Mouse (Mus musculus) ES-Bruce4 (cell line): Measurements from ENCODE around the gene Egln3. TPM values are rescaled to one million over a fixed set of nuclear protein-coding genes. Genes with fewer than 3 reads are reported as not detected.

Experiments
- H3K27ac ChIP-seq: 2 replicates; pipeline ENCODE4 v1.5.1; 2012; ENCODE audit warnings: low read length, inconsistent platforms; ENCODE audit not compliant: insufficient read depth
- H3K27me3 ChIP-seq: 2 replicates; pipeline ENCODE4 v1.6.1; 2012; ENCODE audit warnings: mild to moderate bottlenecking, low read length, inconsistent platforms; ENCODE audit not compliant: control insufficient read depth, poor library complexity, insufficient read depth, severe bottlenecking
- H3K36me3 ChIP-seq: 2 replicates; pipeline ENCODE4 v1.6.1; 2012; ENCODE audit warnings: inconsistent platforms, mild to moderate bottlenecking, low read length, moderate library complexity; ENCODE audit not compliant: control insufficient read depth, poor library complexity, insufficient read depth, severe bottlenecking
- H3K4me1 ChIP-seq: one replicate; pipeline ENCODE4 v1.8.1; 2011; ENCODE audit warnings: low read length; ENCODE audit not compliant: control insufficient read depth, insufficient read depth
- H3K4me3 ChIP-seq: 2 replicates; pipeline ENCODE4 v1.5.1; 2011; ENCODE audit warnings: low read depth, mild to moderate bottlenecking, low read length
- H3K9ac ChIP-seq: 2 replicates; pipeline ENCODE4 v1.6.1; 2012; ENCODE audit warnings: low read depth, mild to moderate bottlenecking, inconsistent platforms; ENCODE audit not compliant: poor library complexity, severe bottlenecking
- H3K9me3 ChIP-seq: replicated peaks from 2 replicates; pipeline ENCODE4 v1.6.1; 2012; ENCODE audit warnings: mild to moderate bottlenecking, low read length, inconsistent platforms; ENCODE audit not compliant: control insufficient read depth, poor library complexity, insufficient read depth, severe bottlenecking
- CTCF ChIP-seq: IDR thresholded peaks from one replicate; pipeline ENCODE4 v1.8.1; 2011; ENCODE audit warnings: low read depth, low read length
- EP300 ChIP-seq: IDR thresholded peaks from 2 replicates; pipeline ENCODE4 v1.6.1; 2011; ENCODE audit warnings: low read depth, low read length; ENCODE audit not compliant: insufficient read depth
- POLR2A ChIP-seq: IDR thresholded peaks from one replicate; pipeline ENCODE4 v1.8.1; 2011; ENCODE audit warnings: low read length; ENCODE audit not compliant: insufficient read depth
- polyA plus RNA-seq: library from polyadenylated mRNA; stranded (reverse); fragments of >200 nt; gene quantifications from 2 replicates; pipeline ENCODE4 v1.2.4, GENCODE M21; 2011; ENCODE audit warnings: low read depth; ENCODE audit not compliant: missing spikeins, insufficient read depth, insufficient read length

Egln3 gene
- polyA plus RNA-seq, 1 experiment: 19.2 TPM

DNA sequence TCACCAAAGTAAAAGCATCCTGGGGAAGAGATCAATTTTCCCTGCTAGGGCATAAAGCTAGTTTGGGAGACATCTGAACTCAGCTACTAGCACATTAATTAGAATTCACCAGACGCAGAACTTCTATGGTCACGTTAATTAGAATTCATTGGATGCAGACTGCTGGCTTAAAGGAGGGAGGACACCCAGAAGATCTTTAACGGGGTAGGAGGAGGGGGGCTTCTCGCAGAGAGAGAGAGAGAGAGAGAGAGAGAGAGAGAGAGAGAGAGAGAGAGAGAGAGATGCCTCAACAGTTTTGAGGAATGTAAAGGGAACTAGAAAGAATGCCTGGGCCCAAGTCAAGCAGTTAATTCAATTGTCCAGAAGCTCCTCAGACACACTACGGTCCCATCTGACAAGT is 9.5 kb downstream of the Egln3 start:
- peaks cover 4% of the 10 kb centered on the region for H3K4me1 ChIP-seq
- H3K27me3 ChIP-seq: no peaks in the 10 kb centered on the region
- H3K9ac ChIP-seq: no peak overlapping the region
- H3K4me3 ChIP-seq: no peak overlapping the region
- TF ChIP-seq CTCF (no peak), EP300 (no peak), POLR2A (no peak)
- no peaks in the 10 kb centered on the region for H3K36me3 ChIP-seq
- H3K9me3 ChIP-seq: no peaks in the 10 kb centered on the region
- no peak overlapping the region for H3K27ac ChIP-seq

DNA sequence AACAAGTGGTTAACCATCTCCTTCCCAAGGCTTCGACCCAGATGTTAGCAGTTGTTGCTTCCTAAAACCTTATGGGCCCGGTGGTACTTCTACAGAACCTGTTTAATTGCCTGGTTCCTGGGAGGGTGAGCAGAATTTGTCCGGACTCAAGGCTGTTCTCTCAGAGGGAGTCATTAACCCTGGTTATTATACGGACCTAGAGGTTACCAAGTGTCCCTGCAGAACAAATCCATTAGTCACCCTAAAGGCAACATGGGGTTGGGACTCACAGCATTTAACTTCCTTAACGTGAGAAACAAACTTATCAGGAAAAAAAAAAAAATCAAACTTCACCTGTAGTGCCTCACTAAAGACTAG is 11.4 kb downstream of the Egln3 start:
- no peak overlapping the region for H3K27ac ChIP-seq
- H3K9ac ChIP-seq: no peak overlapping the region
- H3K4me3 ChIP-seq: peak overlapping the region; percentile 51
- no peak for TF ChIP-seq CTCF
- H3K9me3 ChIP-seq: no peaks in the 10 kb centered on the region
- H3K4me1 ChIP-seq: peaks cover 4% of the 10 kb centered on the region
- H3K27me3 ChIP-seq: no peaks in the 10 kb centered on the region
- no peaks in the 10 kb centered on the region for H3K36me3 ChIP-seq

DNA sequence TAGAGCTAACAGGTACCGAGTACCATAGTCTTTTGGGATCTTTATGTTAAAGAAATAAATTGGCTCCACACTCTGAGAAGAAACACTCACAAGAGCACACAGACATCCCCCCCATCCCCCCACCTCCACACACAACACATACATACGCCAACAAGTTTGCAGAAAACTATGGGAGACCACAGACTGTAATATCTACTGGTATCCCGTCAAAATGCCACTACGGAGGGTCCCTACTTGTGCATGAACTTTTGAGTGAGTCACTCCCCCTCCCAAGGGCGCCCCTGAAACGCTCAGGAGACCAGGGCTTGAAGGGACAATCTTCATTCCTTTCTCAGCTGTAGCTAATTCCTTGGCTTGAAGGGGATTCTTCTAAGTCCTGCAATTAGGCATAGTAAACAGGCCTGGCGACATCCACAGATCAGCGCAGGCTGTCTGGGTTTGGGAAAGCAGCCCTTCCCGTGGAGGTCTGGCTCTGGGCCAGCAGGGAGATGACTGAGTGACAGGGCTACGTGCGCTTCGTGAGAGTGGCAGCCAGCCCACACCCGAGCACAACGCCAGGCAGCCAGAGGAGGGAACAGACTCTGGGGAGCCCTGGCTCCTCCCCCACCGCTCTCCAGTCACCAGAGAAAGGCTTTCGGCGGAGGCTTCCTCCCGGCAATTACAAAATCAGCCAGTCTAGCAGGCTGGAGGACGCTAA is 11.9 kb downstream of the Egln3 start:
- no peak overlapping the region for H3K9ac ChIP-seq
- H3K36me3 ChIP-seq: no peaks in the 10 kb centered on the region
- TF ChIP-seq CTCF (no peak), EP300 (0 out of 2 replicates have a peak, but pooled peaks have one; percentile 70)
- H3K27me3 ChIP-seq: no peaks in the 10 kb centered on the region
- no peaks in the 10 kb centered on the region for H3K9me3 ChIP-seq
- H3K4me3 ChIP-seq: peak overlapping the region; percentile 51
- H3K4me1 ChIP-seq: peaks cover 4% of the 10 kb centered on the region
- no peak overlapping the region for H3K27ac ChIP-seq

DNA sequence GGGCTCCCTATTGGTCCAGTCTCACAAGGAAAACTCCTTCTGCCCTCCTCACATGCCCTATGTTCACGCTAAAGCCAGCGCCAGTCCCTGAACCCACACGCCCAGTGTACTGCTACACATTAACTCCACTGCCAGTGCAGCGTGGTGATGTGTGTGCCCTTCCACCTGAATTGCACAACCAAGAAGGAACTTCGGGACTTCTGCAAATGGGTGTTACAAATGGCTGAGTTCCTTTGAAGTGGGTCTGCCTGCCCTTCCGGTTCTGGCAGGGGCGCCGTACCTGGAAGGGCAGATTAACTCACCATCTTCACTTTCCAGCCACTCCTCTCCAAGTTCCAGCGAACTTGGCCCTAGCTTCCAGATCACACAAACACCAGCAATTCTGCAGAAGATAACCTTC is 12.5 kb downstream of the Egln3 start:
- Histone ChIP-seq H3K9me3 (no peaks in the 10 kb centered on the region), H3K4me3 (peak overlapping the region; percentile 26), H3K36me3 (no peaks in the 10 kb centered on the region), H3K9ac (no peak overlapping the region), H3K27ac (no peak overlapping the region), H3K27me3 (no peaks in the 10 kb centered on the region), H3K4me1 (peaks cover 4% of the 10 kb centered on the region)
- TF ChIP-seq EP300: no peak
- no peak for TF ChIP-seq POLR2A
- no peak for TF ChIP-seq CTCF

DNA sequence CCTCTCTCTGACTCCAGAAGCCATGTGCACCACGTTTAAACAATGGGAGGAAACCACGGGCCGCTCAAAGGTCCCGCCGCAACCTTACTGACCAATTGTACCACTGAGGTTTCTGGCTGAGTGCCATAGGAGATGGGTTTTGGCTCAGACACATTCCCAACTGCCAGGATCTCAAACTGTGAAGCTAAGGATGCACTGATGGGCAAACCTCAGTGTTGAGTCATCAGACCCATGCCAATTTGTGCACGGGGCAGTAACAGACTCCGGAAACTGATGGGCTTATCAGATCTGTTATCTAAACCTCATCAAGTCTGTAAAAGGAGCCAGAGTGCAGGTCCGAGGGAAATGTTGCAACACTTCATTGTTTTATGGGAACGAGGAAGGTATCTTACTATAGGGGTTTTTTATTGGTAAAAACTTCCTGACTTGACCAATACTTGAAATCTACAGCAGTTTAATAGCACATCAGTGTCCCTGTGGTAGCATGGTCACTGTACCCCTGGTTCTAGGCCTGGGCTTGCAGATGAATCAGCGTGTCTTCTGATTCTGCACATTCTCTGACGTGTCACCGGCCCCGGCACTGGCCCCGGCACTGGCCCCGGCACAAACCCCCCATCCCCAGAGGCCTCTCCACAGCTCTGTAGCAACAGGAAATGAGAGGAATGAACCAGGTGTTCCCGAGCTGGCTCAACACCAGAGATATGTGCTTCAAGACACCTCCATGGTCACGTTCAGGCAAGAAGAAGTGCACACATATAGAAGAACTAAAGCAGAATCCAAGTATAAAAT is 15.7 kb downstream of the Egln3 start:
- Histone ChIP-seq H3K36me3 (peaks cover 2% of the 10 kb centered on the region; the same call in 1 of the 2 replicates), H3K9me3 (no peaks in the 10 kb centered on the region), H3K9ac (no peak overlapping the region), H3K27me3 (no peaks in the 10 kb centered on the region), H3K4me1 (peaks cover 4% of the 10 kb centered on the region), H3K27ac (no peak overlapping the region), H3K4me3 (no peak overlapping the region)
- TF ChIP-seq CTCF: no peak
- TF ChIP-seq EP300: no peak
- TF ChIP-seq POLR2A: no peak

DNA sequence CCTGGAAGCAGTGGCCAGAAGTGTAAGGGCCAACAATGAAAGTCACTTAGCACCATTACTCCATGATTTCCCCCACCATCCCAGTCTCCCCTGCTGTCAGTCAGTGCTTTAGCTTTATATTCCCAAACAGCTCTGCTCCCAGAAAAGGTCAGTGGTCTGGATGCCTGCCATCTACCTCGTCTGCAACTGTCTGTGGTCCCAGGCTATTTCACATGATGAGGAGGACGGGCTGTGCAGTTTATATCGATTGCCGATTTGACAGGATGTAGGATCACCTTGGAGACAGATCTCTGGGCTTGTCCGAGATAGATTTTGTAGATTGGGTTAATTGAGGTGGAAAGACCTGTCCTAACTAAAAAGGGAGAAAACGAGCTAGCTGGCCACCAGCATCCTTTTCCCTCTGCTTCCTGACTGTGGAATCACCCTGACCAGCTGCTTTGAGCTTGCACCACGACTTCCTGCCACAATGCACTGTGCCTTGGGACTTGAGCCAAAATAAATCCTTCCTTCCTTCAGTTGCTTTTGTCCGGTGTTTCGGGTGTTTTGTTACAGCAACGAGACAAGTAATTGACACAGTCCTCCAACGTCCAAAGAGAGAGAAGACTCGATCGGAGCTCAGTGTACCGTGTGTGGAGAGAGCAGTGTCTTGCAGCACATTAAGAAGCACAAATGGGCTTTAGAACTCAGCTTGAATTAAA is 16.6 kb downstream of the Egln3 start:
- H3K27me3 ChIP-seq: no peaks in the 10 kb centered on the region
- H3K4me1 ChIP-seq: peaks cover 4% of the 10 kb centered on the region
- no peak overlapping the region for H3K27ac ChIP-seq
- H3K9me3 ChIP-seq: no peaks in the 10 kb centered on the region
- H3K36me3 ChIP-seq: peaks cover 2% of the 10 kb centered on the region; the same call in 1 of the 2 replicates
- H3K9ac ChIP-seq: no peak overlapping the region
- H3K4me3 ChIP-seq: no peak overlapping the region
- TF ChIP-seq EP300: no peak
- TF ChIP-seq POLR2A: no peak
- TF ChIP-seq CTCF: no peak
